Mouse (Mus musculus) myocyte (in vitro differentiated cells): ENCODE measurements around the gene Aspg. TPM values are rescaled to one million over a fixed set of nuclear protein-coding genes. Genes with fewer than 3 reads are reported as not detected.

Source experiments
- H3K27me3 ChIP-seq: one replicate; pipeline ENCODE4 v1.6.1; 2011; ENCODE audit not compliant: control insufficient read depth, insufficient read depth, insufficient read length
- H3K36me3 ChIP-seq: one replicate; pipeline ENCODE4 v1.6.1; 2011; ENCODE audit not compliant: control insufficient read depth, insufficient read depth
- H3K4me2 ChIP-seq: one replicate; pipeline ENCODE4 v1.6.1; 2011; ENCODE audit warnings: low read depth, control low read depth
- H3K4me3 ChIP-seq: one replicate; pipeline ENCODE4 v1.5.1; 2011; ENCODE audit warnings: mild to moderate bottlenecking, control low read depth, moderate library complexity
- H3K79me2 ChIP-seq: one replicate; pipeline ENCODE4 v1.6.1; 2011; ENCODE audit not compliant: control insufficient read depth, insufficient read depth
- H3ac ChIP-seq: one replicate; pipeline ENCODE4 v1.6.1; 2011; ENCODE audit not compliant: control insufficient read depth, insufficient read length
- CEBPB ChIP-seq: IDR thresholded peaks from 2 replicates; pipeline ENCODE4 v1.6.1; 2011; ENCODE audit warnings: mild to moderate bottlenecking, moderate library complexity; ENCODE audit not compliant: poor library complexity, insufficient read depth, severe bottlenecking
- E2F4 ChIP-seq: IDR thresholded peaks from one replicate; pipeline ENCODE4 v1.6.1; 2011; ENCODE audit warnings: mild to moderate bottlenecking, control low read depth, moderate library complexity; ENCODE audit not compliant: insufficient read depth
- MAX ChIP-seq: IDR thresholded peaks from one replicate; pipeline ENCODE4 v1.6.1; 2011; ENCODE audit warnings: low read depth, mild to moderate bottlenecking, control low read depth
- MYOD1 ChIP-seq, 3 experiments: IDR thresholded peaks; one replicate each; pipeline ENCODE4 v1.6.1; 2011; ENCODE audit warnings: control low read depth in 2 of 3, low read depth in 2 of 3, mild to moderate bottlenecking in 2 of 3, moderate library complexity in 1 of 3; ENCODE audit not compliant: insufficient read length in 2 of 3, control insufficient read depth in 1 of 3
- MYOG ChIP-seq, 3 experiments: IDR thresholded peaks; one replicate each; pipeline ENCODE4 v1.6.1; 2011; ENCODE audit warnings: control low read depth in 2 of 3, low read depth in 2 of 3, mild to moderate bottlenecking in 2 of 3; ENCODE audit not compliant: insufficient read length in 2 of 3, control insufficient read depth in 1 of 3, insufficient read depth in 1 of 3
- POLR2A ChIP-seq: IDR thresholded peaks from one replicate; pipeline ENCODE4 v1.6.1; 2011; ENCODE audit warnings: low read depth, mild to moderate bottlenecking, control low read depth, moderate library complexity; ENCODE audit not compliant: insufficient read length
- POLR2AphosphoS2 ChIP-seq: IDR thresholded peaks from one replicate; pipeline ENCODE4 v1.6.1; 2011; ENCODE audit warnings: low read depth, control low read depth; ENCODE audit not compliant: insufficient read length
- REST ChIP-seq: IDR thresholded peaks from one replicate; pipeline ENCODE4 v1.6.1; 2011; ENCODE audit warnings: mild to moderate bottlenecking, control low read depth, moderate library complexity; ENCODE audit not compliant: insufficient read depth, insufficient read length
- SRF ChIP-seq: IDR thresholded peaks from one replicate; pipeline ENCODE4 v1.6.1; 2011; ENCODE audit warnings: low read depth; ENCODE audit not compliant: control insufficient read depth, insufficient read length
- TCF12 ChIP-seq: IDR thresholded peaks from one replicate; pipeline ENCODE4 v1.6.1; 2011; ENCODE audit warnings: mild to moderate bottlenecking, control low read depth; ENCODE audit not compliant: poor library complexity, insufficient read depth, severe bottlenecking
- TCF3 ChIP-seq: IDR thresholded peaks from one replicate; pipeline ENCODE4 v1.6.1; 2011; ENCODE audit warnings: low read depth, control low read depth; ENCODE audit not compliant: insufficient read length
- USF1 ChIP-seq: IDR thresholded peaks from one replicate; pipeline ENCODE4 v1.6.1; 2011; ENCODE audit warnings: low read depth, mild to moderate bottlenecking, control low read depth, moderate library complexity
- polyA plus RNA-seq: library from polyadenylated mRNA; unstranded; fragments of >200 nt; fragmentation: generic; extraction: Trizol; gene quantifications from one replicate; pipeline ENCODE4 v1.2.1, GENCODE M21; 2012; ENCODE audit warnings: missing spikeins

The Aspg gene
- polyA plus RNA-seq, 1 experiment = 0.04 TPM

- peak overlapping the region; percentile 11 for H3K4me3 ChIP-seq
- peak in 1 of 3 experiments; percentile 20 for TF ChIP-seq MYOD1 (IDR thresholded peaks at IDR 0.05; ENCODE audit: control insufficient read depth in 1 of 3, insufficient read length in 2 of 3, low read depth in 2 of 3)
- no peak for TF ChIP-seq MAX
- H3ac ChIP-seq = no peak overlapping the region
- H3K27me3 ChIP-seq = peaks cover 51% of the 10 kb centered on the region
- no peaks in the 10 kb centered on the region for H3K79me2 ChIP-seq
- peak overlapping the region; percentile 62 for H3K4me2 ChIP-seq
- no peaks in the 10 kb centered on the region for H3K36me3 ChIP-seq
These were observed 23.8 kb downstream of the Aspg start for GRCm38 (mm10) chr12:112130161-112130860.

- H3K27me3 ChIP-seq = peaks cover 51% of the 10 kb centered on the region
These were observed 24.5 kb downstream of the Aspg start for GRCm38 (mm10) chr12:112130957-112131356.

GRCm38 (mm10) chr12:112140231-112140630, 33.8 kb downstream of the Aspg start:
- peaks cover 19% of the 10 kb centered on the region for H3K27me3 ChIP-seq
- H3K79me2 ChIP-seq = no peaks in the 10 kb centered on the region
- H3ac ChIP-seq = no peak overlapping the region
- TF ChIP-seq TCF3 (no peak), USF1 (no peak), POLR2A (no peak), E2F4 (no peak), SRF (no peak), CEBPB (no peak), MAX (no peak), MYOD1 (IDR thresholded peaks at IDR 0.05; ENCODE audit: control insufficient read depth in 1 of 3, insufficient read length in 2 of 3, low read depth in 2 of 3) (no peak), TCF12 (no peak), MYOG (IDR thresholded peaks at IDR 0.05; ENCODE audit: control insufficient read depth in 1 of 3, insufficient read depth in 1 of 3, insufficient read length in 2 of 3, low read depth in 2 of 3) (no peak), REST (no peak), POLR2AphosphoS2 (no peak)
- no peaks in the 10 kb centered on the region for H3K36me3 ChIP-seq
- no peak overlapping the region for H3K4me2 ChIP-seq
- no peak overlapping the region for H3K4me3 ChIP-seq

More at GRCm38 (mm10) chr12:112130957-112131356, 24.5 kb downstream of the Aspg start:
- Histone ChIP-seq H3ac (no peak overlapping the region), H3K79me2 (no peaks in the 10 kb centered on the region), H3K4me3 (no peak overlapping the region), H3K4me2 (no peak overlapping the region), H3K36me3 (no peaks in the 10 kb centered on the region)
- TF ChIP-seq MYOG (IDR thresholded peaks at IDR 0.05; ENCODE audit: control insufficient read depth in 1 of 3, insufficient read depth in 1 of 3, insufficient read length in 2 of 3, low read depth in 2 of 3) (no peak), MYOD1 (IDR thresholded peaks at IDR 0.05; ENCODE audit: control insufficient read depth in 1 of 3, insufficient read length in 2 of 3, low read depth in 2 of 3) (no peak), E2F4 (no peak), SRF (no peak), REST (no peak), TCF3 (no peak), USF1 (no peak), POLR2AphosphoS2 (no peak), POLR2A (no peak), MAX (no peak), TCF12 (no peak), CEBPB (no peak)

- TF ChIP-seq CEBPB (no peak), MYOD1 (IDR thresholded peaks at IDR 0.05; ENCODE audit: control insufficient read depth in 1 of 3, insufficient read length in 2 of 3, low read depth in 2 of 3) (no peak), USF1 (no peak), E2F4 (no peak), REST (no peak), TCF3 (no peak), SRF (no peak), TCF12 (no peak), POLR2A (no peak), MYOG (IDR thresholded peaks at IDR 0.05; ENCODE audit: control insufficient read depth in 1 of 3, insufficient read depth in 1 of 3, insufficient read length in 2 of 3, low read depth in 2 of 3) (no peak), MAX (no peak), POLR2AphosphoS2 (no peak)
- peaks cover 25% of the 10 kb centered on the region for H3K27me3 ChIP-seq
These were observed 34.3 kb downstream of the Aspg start for GRCm38 (mm10) chr12:112140745-112141144.

More at GRCm38 (mm10) chr12:112140745-112141144, 34.3 kb downstream of the Aspg start:
- no peak overlapping the region for H3K4me3 ChIP-seq
- no peaks in the 10 kb centered on the region for H3K79me2 ChIP-seq
- H3ac ChIP-seq = no peak overlapping the region
- H3K36me3 ChIP-seq = no peaks in the 10 kb centered on the region
- no peak overlapping the region for H3K4me2 ChIP-seq
